Mouse (Mus musculus) small intestine, adult 2 months (tissue): ENCODE data around the gene Baz2b. TPM values are rescaled to one million over a fixed set of nuclear protein-coding genes. Genes with fewer than 3 reads are reported as not detected.
A peak's percentile ranks its signal among the peaks of the same experiment; 100 is the strongest.

ENCODE experiments used
- H3K27ac ChIP-seq: fragments of 200-500 bp; 2 replicates; pipeline ENCODE4 v1.5.1; 2012; ENCODE audit warnings: low read depth, low read length, control low read depth, inconsistent platforms; ENCODE audit not compliant: insufficient read depth
- H3K27me3 ChIP-seq: fragments of 200-500 bp; 2 replicates; pipeline ENCODE4 v1.6.1; 2012; ENCODE audit warnings: mild to moderate bottlenecking, moderate library complexity, low read length, inconsistent platforms; ENCODE audit not compliant: control insufficient read depth, insufficient read depth
- H3K36me3 ChIP-seq: fragments of 200-500 bp; 2 replicates; pipeline ENCODE4 v1.6.1; 2012; ENCODE audit warnings: mild to moderate bottlenecking, low read length, control low read depth, inconsistent platforms; ENCODE audit not compliant: control insufficient read depth, insufficient read depth
- H3K4me1 ChIP-seq: fragments of 200-500 bp; 2 replicates; pipeline ENCODE4 v1.6.1; 2012; ENCODE audit warnings: low read length, inconsistent platforms, mixed read lengths; ENCODE audit not compliant: control insufficient read depth, insufficient read depth, insufficient read length
- H3K4me3 ChIP-seq: fragments of 200-500 bp; 2 replicates; pipeline ENCODE4 v1.5.1; 2012; ENCODE audit warnings: low read depth, mild to moderate bottlenecking, control low read depth, inconsistent platforms, low read length, moderate library complexity
- CTCF ChIP-seq: fragments of 200-500 bp; IDR thresholded peaks from 2 replicates; pipeline ENCODE4 v1.5.1; 2012; ENCODE audit warnings: low read depth, mild to moderate bottlenecking, control low read depth, inconsistent platforms, low read length, moderate library complexity, mixed read lengths; ENCODE audit not compliant: insufficient replicate concordance, insufficient read length; ENCODE audit errors: extremely low read depth
- POLR2A ChIP-seq: fragments of 200-500 bp; IDR thresholded peaks from 2 replicates; pipeline ENCODE4 v1.6.1; 2012; ENCODE audit warnings: low read depth, mild to moderate bottlenecking, control low read depth, inconsistent platforms, low read length, moderate library complexity
- WGBS: fragments of 180-500 bp; shearing (Covaris S2); methylation state at CpG from one replicate; pipeline ENCODE4 v1.1.7; 2018; 5-methylcytosine and 5-hydroxymethylcytosine counted together
- polyA plus RNA-seq: library from polyadenylated mRNA; depleted of rRNA; stranded (reverse); fragments of >200 nt; gene quantifications from 2 replicates; pipeline ENCODE4 v1.2.3, GENCODE M21; 2012

The Baz2b gene
- polyA plus RNA-seq, 1 experiment = 9.9 TPM

DNA sequence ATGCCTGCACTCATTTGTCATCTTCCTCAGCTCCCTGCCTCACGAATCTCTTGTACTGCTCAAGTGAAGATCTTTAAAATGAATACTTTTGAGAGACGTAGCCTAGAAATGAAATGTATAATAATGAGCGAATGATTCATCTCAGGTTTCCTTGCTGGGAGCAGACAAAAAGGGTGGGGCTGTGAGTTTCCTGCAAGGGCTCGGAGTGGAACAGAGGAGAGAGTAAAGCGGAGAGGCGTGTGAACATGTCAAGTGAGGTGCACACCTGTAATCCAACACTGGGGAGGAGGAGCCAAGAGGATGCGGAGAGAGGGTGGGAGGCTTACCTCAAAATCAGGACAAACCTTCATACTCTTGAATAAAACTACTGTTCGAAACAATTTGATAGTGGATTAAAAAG is 312.8 kb downstream of the Baz2b start:
- TF ChIP-seq CTCF = no peak
- no peak for TF ChIP-seq POLR2A
- Histone ChIP-seq H3K36me3 (peaks cover 29% of the 10 kb centered on the region), H3K27ac (no peak overlapping the region), H3K4me1 (no peaks in the 10 kb centered on the region), H3K27me3 (no peaks in the 10 kb centered on the region), H3K4me3 (no peak overlapping the region)
- WGBS = 59% methylated on average over 8 of the region's 8 CpGs

- 85% methylated on average over 7 of the region's 7 CpGs for WGBS
Observed at GRCm38 (mm10) chr2:59896400-59896799, 313.2 kb downstream of the Baz2b start.

DNA sequence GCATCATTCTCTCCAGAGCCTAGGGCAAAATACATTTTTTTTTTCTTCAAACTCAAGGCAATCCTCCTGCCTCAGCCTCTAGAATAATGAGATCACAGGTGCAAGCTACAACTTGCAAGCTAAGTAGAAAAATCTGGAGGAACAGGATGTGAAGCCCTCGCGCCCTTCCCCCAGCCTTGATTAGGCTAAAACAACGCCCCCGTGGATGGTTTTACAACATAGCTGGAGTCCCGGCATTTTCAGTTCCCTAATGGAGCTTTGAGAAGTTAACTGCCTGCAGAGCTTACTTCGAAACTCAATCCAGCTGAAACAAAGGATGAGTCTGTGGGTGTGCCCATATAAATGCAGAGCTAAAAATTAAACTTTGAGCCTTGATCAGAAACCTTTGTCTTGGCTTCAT is 319.9 kb downstream of the Baz2b start:
- no peak for TF ChIP-seq POLR2A
- no peak for TF ChIP-seq CTCF
- Histone ChIP-seq H3K4me1 (0 out of 2 replicates have a peak, but pooled peaks cover 2% of the 10 kb centered on the region), H3K36me3 (0 out of 2 replicates have a peak, but pooled peaks cover 3% of the 10 kb centered on the region), H3K27ac (no peak overlapping the region), H3K27me3 (no peaks in the 10 kb centered on the region), H3K4me3 (no peak overlapping the region)
- WGBS = 64% methylated on average over 6 of the region's 6 CpGs

More at GRCm38 (mm10) chr2:59896400-59896799, 313.2 kb downstream of the Baz2b start:
- H3K27me3 ChIP-seq = no peaks in the 10 kb centered on the region
- H3K4me1 ChIP-seq = no peaks in the 10 kb centered on the region
- H3K4me3 ChIP-seq = no peak overlapping the region
- TF ChIP-seq CTCF (no peak), POLR2A (no peak)
- H3K36me3 ChIP-seq = peaks cover 26% of the 10 kb centered on the region
- no peak overlapping the region for H3K27ac ChIP-seq

GRCm38 (mm10) chr2:59882742-59883281 is 326.8 kb downstream of the Baz2b start:
- no peak for TF ChIP-seq CTCF
- no peak for TF ChIP-seq POLR2A
- Histone ChIP-seq H3K4me1 (no peaks in the 10 kb centered on the region; the same call in 1 of the 2 replicates), H3K27ac (no peak overlapping the region), H3K27me3 (no peaks in the 10 kb centered on the region), H3K4me3 (peak overlapping the region; percentile 98), H3K36me3 (no peaks in the 10 kb centered on the region)
- 49% methylated on average over 8 of the region's 8 CpGs for WGBS

- WGBS = 2% methylated on average over 57 of the region's 57 CpGs
- H3K4me1 ChIP-seq = no peaks in the 10 kb centered on the region; the same call in 1 of the 2 replicates
- H3K36me3 ChIP-seq = no peaks in the 10 kb centered on the region
- H3K4me3 ChIP-seq = peak within 1 kb of the TSS; percentile 98
- no peaks in the 10 kb centered on the region for H3K27me3 ChIP-seq
- TF ChIP-seq CTCF (peak; percentile 34; the same call in 1 of the 2 replicates), POLR2A (peak; percentile 19)
- H3K27ac ChIP-seq = peak within 1 kb of the TSS; percentile 18
Observed at GRCm38 (mm10) chr2:59881831-59882741, 327.6 kb downstream of the Baz2b start, which contains the start of gene Wdsub1. Wdsub1 (minus strand) TSS chr2:59882591.

DNA sequence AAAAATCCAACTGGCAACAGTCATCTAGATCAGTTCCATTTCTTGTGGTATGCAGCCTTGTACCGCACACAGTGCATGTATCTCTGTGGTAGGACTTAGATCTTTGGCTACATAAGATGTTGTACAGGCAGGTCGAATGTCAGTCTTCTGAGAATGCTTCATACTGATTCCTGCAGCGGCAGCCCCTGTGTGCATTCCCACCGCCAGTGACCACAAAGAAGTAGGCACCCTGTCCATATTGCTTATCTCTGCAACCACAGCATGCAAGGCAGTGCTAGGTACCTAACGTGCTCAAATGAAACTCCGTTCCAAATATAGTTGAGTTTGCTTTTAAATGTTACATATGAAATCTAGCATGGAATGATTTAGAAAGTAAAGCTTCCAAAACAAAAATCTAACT is 328.2 kb downstream of the Baz2b start:
- no peaks in the 10 kb centered on the region for H3K36me3 ChIP-seq
- TF ChIP-seq POLR2A (no peak), CTCF (no peak)
- WGBS = 59% methylated on average over 6 of the region's 6 CpGs
- no peak overlapping the region; the same call in 1 of the 2 replicates for H3K4me3 ChIP-seq
- no peak overlapping the region for H3K27ac ChIP-seq
- no peaks in the 10 kb centered on the region for H3K27me3 ChIP-seq
- no peaks in the 10 kb centered on the region; the same call in 1 of the 2 replicates for H3K4me1 ChIP-seq

DNA sequence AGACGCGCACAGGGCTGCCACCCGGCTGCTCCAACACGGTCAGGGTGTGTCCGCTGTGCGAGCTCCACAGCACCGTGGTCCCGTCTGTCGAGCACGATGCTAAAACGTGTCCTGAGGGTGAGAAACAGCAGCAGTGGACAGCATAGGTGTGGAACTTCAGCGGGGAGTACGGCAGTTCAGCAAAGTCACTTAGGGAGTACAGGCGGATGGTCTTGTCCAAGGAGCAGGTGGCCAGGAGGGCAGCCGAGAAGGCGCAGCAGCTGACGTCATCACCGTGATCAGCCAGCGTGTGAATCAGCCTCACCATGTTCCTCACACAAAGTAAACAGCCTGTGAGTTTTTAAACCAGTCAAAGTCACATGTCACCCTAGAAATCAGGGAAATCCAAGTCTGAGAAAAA is 331.4 kb downstream of the Baz2b start:
- TF ChIP-seq POLR2A (no peak), CTCF (no peak)
- Histone ChIP-seq H3K27ac (no peak overlapping the region), H3K36me3 (0 out of 2 replicates have a peak, but pooled peaks cover 5% of the 10 kb centered on the region), H3K4me1 (no peaks in the 10 kb centered on the region; the same call in 1 of the 2 replicates), H3K4me3 (peak overlapping the region; percentile 59), H3K27me3 (no peaks in the 10 kb centered on the region)
- 65% methylated on average over 19 of the region's 19 CpGs for WGBS
